Mouse (Mus musculus): Measurements from ENCODE around the gene Arhgap33. TPM values are rescaled to one million over a fixed set of nuclear protein-coding genes. Genes with fewer than 3 reads are reported as not detected.

Gene Arhgap33
- polyA plus RNA-seq, 1 experiment, result 184 TPM

DNA sequence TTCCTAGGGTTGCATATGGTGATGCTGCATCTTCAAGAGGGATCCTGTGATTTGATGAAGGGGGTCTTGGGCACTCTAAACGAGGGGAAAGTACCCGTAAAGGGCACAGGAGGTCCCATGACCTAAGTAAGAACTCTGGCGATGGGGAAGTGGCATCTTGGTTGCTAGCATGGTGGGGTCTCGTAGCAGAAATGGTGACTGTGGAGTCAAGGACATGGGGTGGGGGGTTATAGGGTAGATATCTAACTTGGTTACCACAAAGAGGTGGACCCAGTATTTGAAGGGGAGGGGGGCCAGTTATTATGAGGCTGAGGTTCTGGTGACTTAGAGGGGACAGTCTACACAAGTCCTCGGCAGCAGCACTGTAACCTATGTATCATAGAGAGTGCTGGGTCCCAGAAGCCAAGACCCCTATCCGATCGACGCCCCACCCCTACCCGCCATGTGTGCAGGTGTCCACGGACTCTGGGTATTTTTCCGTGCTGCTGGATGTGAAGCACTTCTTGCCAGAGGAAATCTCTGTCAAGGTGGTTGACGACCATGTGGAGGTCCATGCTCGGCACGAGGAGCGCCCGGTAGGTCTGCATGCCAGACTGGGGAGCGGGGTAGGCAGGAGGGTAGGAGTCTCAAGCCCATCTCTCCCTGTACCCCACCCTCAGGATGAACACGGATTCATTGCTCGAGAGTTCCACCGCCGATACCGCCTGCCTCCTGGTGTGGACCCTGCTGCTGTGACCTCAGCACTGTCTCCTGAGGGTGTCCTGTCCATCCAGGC, 19.1 kb upstream of the Arhgap33 start:
- no peak overlapping the region for H3K4me3 ChIP-seq (ENCODE audit: insufficient read depth, low read length)
- H3K27ac ChIP-seq (ENCODE audit: insufficient read depth, low read length), result no peak overlapping the region
- TF ChIP-seq CTCF (IDR thresholded peaks at IDR 0.05; ENCODE audit: extremely low read depth, insufficient read depth, low read length), result no peak
- TF ChIP-seq POLR2A (IDR thresholded peaks at IDR 0.05; ENCODE audit: extremely low read depth, insufficient read depth, low read length), result no peak; the same call in 1 of the 2 replicates
- H3K4me1 ChIP-seq (ENCODE audit: control insufficient read depth, insufficient read depth, low read length), result no peaks in the 10 kb centered on the region

- Histone ChIP-seq H3K4me1 (ENCODE audit: control insufficient read depth, insufficient read depth, low read length) (no peaks in the 10 kb centered on the region), H3K27ac (ENCODE audit: insufficient read depth, low read length) (peak overlapping the region; percentile 52; the same call in 1 of the 2 replicates), H3K4me3 (ENCODE audit: insufficient read depth, low read length) (peak overlapping the region; percentile 71; the same call in 1 of the 2 replicates)
- TF ChIP-seq POLR2A (IDR thresholded peaks at IDR 0.05; ENCODE audit: extremely low read depth, insufficient read depth, low read length), result no peak
- TF ChIP-seq CTCF (IDR thresholded peaks at IDR 0.05; ENCODE audit: extremely low read depth, insufficient read depth, low read length), result no peak
These were observed 18.2 kb upstream of the Arhgap33 start for GRCm38 (mm10) chr7:30553021-30553589.

DNA sequence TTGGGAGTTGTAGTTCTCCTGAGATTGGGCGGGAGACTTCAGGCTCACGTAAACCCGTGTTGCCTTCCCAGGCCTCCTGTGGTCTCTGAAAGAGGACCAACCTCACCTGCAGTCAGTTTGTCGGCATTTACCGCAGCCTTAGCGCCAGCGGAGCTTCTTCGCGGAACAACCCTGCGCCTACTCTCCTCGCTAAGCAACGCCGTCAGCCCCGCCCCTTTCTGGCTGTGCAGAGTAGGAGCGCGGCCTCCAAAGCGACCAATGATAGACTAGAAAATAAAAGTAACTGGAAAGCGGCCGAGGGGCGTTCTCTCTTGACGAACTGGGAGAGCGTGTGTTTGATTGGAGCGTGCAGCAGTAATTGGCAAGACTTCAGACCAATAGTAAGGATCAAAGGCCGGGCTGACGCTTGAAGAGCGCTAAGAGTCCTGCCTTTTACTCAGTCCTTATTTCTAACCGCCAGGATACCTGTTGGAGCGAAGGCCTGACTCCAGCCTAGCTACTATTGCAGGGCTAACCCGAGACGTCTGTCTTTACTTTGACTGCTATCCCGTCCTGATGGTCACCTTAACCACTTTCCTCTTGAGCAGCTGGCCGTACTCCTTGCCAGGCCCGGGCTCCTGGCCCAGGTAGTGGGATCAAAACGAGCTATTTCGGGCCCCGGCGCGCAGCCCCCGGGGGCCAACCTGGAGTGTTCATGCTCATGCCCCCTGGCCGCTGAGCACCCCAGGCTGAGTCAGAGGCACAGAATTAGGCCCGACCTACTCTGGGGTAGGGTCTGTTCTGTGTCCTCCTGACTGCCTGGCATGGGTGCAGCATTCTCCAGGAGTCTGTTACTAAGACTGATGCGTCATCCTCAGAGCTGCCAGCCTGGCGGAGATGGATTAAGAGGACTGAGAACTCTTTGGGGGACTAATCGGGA, 17.5 kb upstream of the Arhgap33 start, which contains the start of the genes Hspb6 and Proser3:
TSS of gene Hspb6 (plus strand) at position 77 of the 919 bp plus-strand sequence.
TSS of gene Proser3 (minus strand) at position 198 of the 919 bp plus-strand sequence.
- TF ChIP-seq CTCF (IDR thresholded peaks at IDR 0.05; ENCODE audit: extremely low read depth, insufficient read depth, low read length), result no peak
- TF ChIP-seq POLR2A (IDR thresholded peaks at IDR 0.05; ENCODE audit: extremely low read depth, insufficient read depth, low read length), result peak; percentile 95
- Histone ChIP-seq H3K4me1 (ENCODE audit: control insufficient read depth, insufficient read depth, low read length) (no peaks in the 10 kb centered on the region), H3K4me3 (ENCODE audit: insufficient read depth, low read length) (peak within 1 kb of the TSS; percentile 71), H3K27ac (ENCODE audit: insufficient read depth, low read length) (peak within 1 kb of the TSS; percentile 85)

- Histone ChIP-seq H3K4me1 (ENCODE audit: control insufficient read depth, insufficient read depth, low read length) (no peaks in the 10 kb centered on the region), H3K27ac (ENCODE audit: insufficient read depth, low read length) (peak overlapping the region; percentile 85), H3K4me3 (ENCODE audit: insufficient read depth, low read length) (peak overlapping the region; percentile 71)
- TF ChIP-seq POLR2A (IDR thresholded peaks at IDR 0.05; ENCODE audit: extremely low read depth, insufficient read depth, low read length) (no peak), CTCF (IDR thresholded peaks at IDR 0.05; ENCODE audit: extremely low read depth, insufficient read depth, low read length) (no peak)
These were observed 16.7 kb upstream of the Arhgap33 start for GRCm38 (mm10) chr7:30551445-30552101.

- no peak for TF ChIP-seq POLR2A (IDR thresholded peaks at IDR 0.05; ENCODE audit: extremely low read depth, insufficient read depth, low read length)
- no peak for TF ChIP-seq CTCF (IDR thresholded peaks at IDR 0.05; ENCODE audit: extremely low read depth, insufficient read depth, low read length)
- Histone ChIP-seq H3K27ac (ENCODE audit: insufficient read depth, low read length) (no peak overlapping the region), H3K4me3 (ENCODE audit: insufficient read depth, low read length) (no peak overlapping the region), H3K4me1 (ENCODE audit: control insufficient read depth, insufficient read depth, low read length) (no peaks in the 10 kb centered on the region)
These were observed 15.7 kb upstream of the Arhgap33 start for GRCm38 (mm10) chr7:30550603-30551002.

- H3K4me1 ChIP-seq (ENCODE audit: control insufficient read depth, insufficient read depth, low read length), result no peaks in the 10 kb centered on the region
- no peak overlapping the region for H3K4me3 ChIP-seq (ENCODE audit: insufficient read depth, low read length)
- no peak overlapping the region for H3K27ac ChIP-seq (ENCODE audit: insufficient read depth, low read length)
- TF ChIP-seq POLR2A (IDR thresholded peaks at IDR 0.05; ENCODE audit: extremely low read depth, insufficient read depth, low read length), result no peak
- TF ChIP-seq CTCF (IDR thresholded peaks at IDR 0.05; ENCODE audit: extremely low read depth, insufficient read depth, low read length), result no peak
These were observed 15.0 kb upstream of the Arhgap33 start for GRCm38 (mm10) chr7:30549880-30550279.

DNA sequence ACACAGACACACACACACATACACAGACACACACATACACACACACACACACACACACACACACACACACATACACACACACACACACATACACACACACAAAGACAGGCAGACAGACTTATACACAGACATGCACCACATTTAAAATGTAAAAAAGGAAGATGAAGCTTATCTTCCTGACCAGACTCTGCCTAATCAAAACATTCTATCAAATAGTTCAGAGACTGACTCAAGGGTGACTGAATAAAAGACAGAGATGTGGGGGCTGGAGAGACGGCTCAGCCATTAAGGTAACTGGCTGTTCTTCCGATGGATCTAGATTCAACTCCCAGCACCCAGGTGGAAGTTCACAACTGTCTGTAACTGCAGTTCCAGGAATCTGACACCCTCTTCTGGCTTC, 9.5 kb upstream of the Arhgap33 start:
- no peak overlapping the region for H3K27ac ChIP-seq (ENCODE audit: insufficient read depth, low read length)
- TF ChIP-seq POLR2A (IDR thresholded peaks at IDR 0.05; ENCODE audit: extremely low read depth, insufficient read depth, low read length) (no peak), CTCF (IDR thresholded peaks at IDR 0.05; ENCODE audit: extremely low read depth, insufficient read depth, low read length) (no peak)
- H3K4me3 ChIP-seq (ENCODE audit: insufficient read depth, low read length), result no peak overlapping the region
- no peaks in the 10 kb centered on the region for H3K4me1 ChIP-seq (ENCODE audit: control insufficient read depth, insufficient read depth, low read length)

- Histone ChIP-seq H3K27ac (ENCODE audit: insufficient read depth, low read length) (no peak overlapping the region), H3K4me1 (ENCODE audit: control insufficient read depth, insufficient read depth, low read length) (no peaks in the 10 kb centered on the region), H3K4me3 (ENCODE audit: insufficient read depth, low read length) (no peak overlapping the region)
- TF ChIP-seq CTCF (IDR thresholded peaks at IDR 0.05; ENCODE audit: extremely low read depth, insufficient read depth, low read length) (no peak), POLR2A (IDR thresholded peaks at IDR 0.05; ENCODE audit: extremely low read depth, insufficient read depth, low read length) (no peak)
These were observed 5.7 kb upstream of the Arhgap33 start for GRCm38 (mm10) chr7:30540572-30540971.
